Mouse (Mus musculus) neutrophil, adult 65 days (primary cell): ENCODE data around the gene Cenpe. TPM values are rescaled to one million over a fixed set of nuclear protein-coding genes. Genes with fewer than 3 reads are reported as not detected.

Experiments used
- total RNA-seq: library from RNA; stranded (reverse); gene quantifications from 2 replicates; pipeline ENCODE4 v1.2.4, GENCODE M21; 2023

Gene Cenpe
- 21.7 and 34.6 TPM in 2 replicates for total RNA-seq

GRCm38 (mm10) chr3:135211805-135212657 is at the start of gene Cenpe:
TSS of gene Cenpe (plus strand) at chr3:135212537.

GRCm38 (mm10) chr3:135280669-135281415 is 68.5 kb downstream of the Cenpe start, which contains the start of gene Bdh2:
TSS of gene Bdh2 (plus strand) at chr3:135281221.

GRCm38 (mm10) chr3:135307411-135308259 is 95.3 kb downstream of the Cenpe start, which contains the start of gene Slc9b2:
TSS of gene Slc9b2 (plus strand) at chr3:135307700.

Other genes starting within 250 kb of the Cenpe start
- not detected in 2 replicates for gene Bdh2, start 68.7 kb downstream of the Cenpe start, total RNA-seq
- not detected in 2 replicates for gene Slc9b2, start 95.2 kb downstream of the Cenpe start, total RNA-seq
- not detected in 2 replicates for gene Slc9b1, start 135.5 kb downstream of the Cenpe start, total RNA-seq
- gene Cisd2, start 211.4 kb downstream of the Cenpe start, total RNA-seq, result 21.0 and 21.3 TPM in 2 replicates
- gene Ube2d3, start 225.6 kb downstream of the Cenpe start, total RNA-seq, result 528 and 646 TPM in 2 replicates